In genomic region chr10:128802956-128803355, GRCm38 (mm10) we compare ENCODE assay signal across 8 mouse cellular contexts. TPM values are rescaled to one million over a fixed set of nuclear protein-coding genes. Genes with fewer than 3 reads are reported as not detected.
A peak's percentile ranks its signal among the peaks of the same experiment; 100 is the strongest.
DNase-seq lines count a peak whose midpoint lies in the region; ATAC-seq lines count a peak whose summit lies in the region.

No protein-coding gene starts in this region.

- no peak for ATAC-seq in heart, embryonic 12.5 days (ENCODE audit: insufficient number of reproducible peaks, low FRiP score)
- ATAC-seq in hindbrain, embryonic 13.5 days (ENCODE audit: low FRiP score) = no peak
- ATAC-seq in midbrain, embryonic 11.5 days (ENCODE audit: low FRiP score) = no peak

- H3K9ac ChIP-seq in heart, embryonic 12.5 days = peak overlapping the region; percentile 86
- peak overlapping the region; percentile 92 for H3K9ac ChIP-seq in hindbrain, embryonic 13.5 days
- H3K9ac ChIP-seq in midbrain, embryonic 11.5 days (ENCODE audit: low read length) = peak overlapping the region; percentile 37; the same call in 1 of the 2 replicates

- H3K27ac ChIP-seq in heart, embryonic 12.5 days (ENCODE audit: poor library complexity, severe bottlenecking) = peak overlapping the region; percentile 96; the same call in 1 of the 2 replicates
- peak overlapping the region; percentile 91 for H3K27ac ChIP-seq in embryonic facial prominence, embryonic 10.5 days (replicated peaks)
- peak overlapping the region; percentile 99; the same call in 1 of the 2 replicates for H3K27ac ChIP-seq in hindbrain, embryonic 13.5 days
- H3K27ac ChIP-seq in midbrain, embryonic 11.5 days (ENCODE audit: low read depth, low read length) = no peak overlapping the region

- H3K4me2 ChIP-seq in heart, embryonic 12.5 days = peak overlapping the region; percentile 85
- H3K4me2 ChIP-seq in hindbrain, embryonic 13.5 days = peak overlapping the region; percentile 79
- peak overlapping the region; percentile 80 for H3K4me2 ChIP-seq in midbrain, embryonic 11.5 days

- intact Hi-C loops in heart, postnatal 36 days (cut with DNase I) = loop anchor here (1.0 kb wide), 1 partner anchor 24 kb away; no protein-coding TSS in a partner anchor

- H3K4me1 ChIP-seq in heart, embryonic 12.5 days (replicated peaks) = peaks cover 36% of the 10 kb centered on the region
- H3K4me1 ChIP-seq in embryonic facial prominence, embryonic 10.5 days = peaks cover 42% of the 10 kb centered on the region
- H3K4me1 ChIP-seq in hindbrain, embryonic 13.5 days (replicated peaks) = peaks cover 46% of the 10 kb centered on the region
- peaks cover 26% of the 10 kb centered on the region for H3K4me1 ChIP-seq in midbrain, embryonic 11.5 days (ENCODE audit: control insufficient read depth, insufficient read depth, low read length)

- 46% methylated on average over 4 of the region's 4 CpGs for WGBS in heart, embryonic 12.5 days
- WGBS in embryonic facial prominence, embryonic 10.5 days = 57% methylated on average over 4 of the region's 4 CpGs
- 69% methylated on average over 4 of the region's 4 CpGs for WGBS in hindbrain, embryonic 13.5 days
- 74% methylated on average over 4 of the region's 4 CpGs for WGBS in midbrain, embryonic 11.5 days

- no peaks in the 10 kb centered on the region for H3K9me3 ChIP-seq in heart, embryonic 12.5 days (replicated peaks)
- H3K9me3 ChIP-seq in embryonic facial prominence, embryonic 10.5 days = no peaks in the 10 kb centered on the region
- H3K9me3 ChIP-seq in hindbrain, embryonic 13.5 days = no peaks in the 10 kb centered on the region
- H3K9me3 ChIP-seq in midbrain, embryonic 11.5 days (ENCODE audit: control insufficient read depth, low read length) = no peaks in the 10 kb centered on the region

- no peak for DNase-seq in heart, postnatal 36 days
- DNase-seq in embryonic facial prominence, embryonic 10.5 days (ENCODE audit: low spot score) = no peak
- DNase-seq in midbrain, embryonic 11.5 days (ENCODE audit: low spot score, missing footprints) = no peak
- DNase-seq in embryo, embryonic 10 days (ENCODE audit: low spot score) = no peak
- DNase-seq in ovary, adult 18-20 months (ENCODE audit: low spot score) = no peak
- no peak for DNase-seq in c-Kit-positive CD71-positive TER-119-positive erythroid progenitor cells, embryonic 14.5 days (ENCODE audit: low spot score)

- H3K36me3 ChIP-seq in heart, embryonic 12.5 days = peaks cover 42% of the 10 kb centered on the region
- peaks cover 56% of the 10 kb centered on the region for H3K36me3 ChIP-seq in embryonic facial prominence, embryonic 10.5 days (replicated peaks)
- peaks cover 47% of the 10 kb centered on the region for H3K36me3 ChIP-seq in hindbrain, embryonic 13.5 days
- H3K36me3 ChIP-seq in midbrain, embryonic 11.5 days (ENCODE audit: control insufficient read depth, insufficient read depth, low read length) = no peaks in the 10 kb centered on the region

- peak overlapping the region; percentile 77 for H3K4me3 ChIP-seq in heart, embryonic 12.5 days
- H3K4me3 ChIP-seq in embryonic facial prominence, embryonic 10.5 days = peak overlapping the region; percentile 72
- peak overlapping the region; percentile 82 for H3K4me3 ChIP-seq in hindbrain, embryonic 13.5 days
- H3K4me3 ChIP-seq in midbrain, embryonic 11.5 days (ENCODE audit: low read depth, low read length) = no peak overlapping the region

- H3K27me3 ChIP-seq in heart, embryonic 12.5 days (replicated peaks) = no peaks in the 10 kb centered on the region
- H3K27me3 ChIP-seq in embryonic facial prominence, embryonic 10.5 days (replicated peaks; ENCODE audit: low read depth, poor library complexity, severe bottlenecking) = no peaks in the 10 kb centered on the region
- no peaks in the 10 kb centered on the region for H3K27me3 ChIP-seq in hindbrain, embryonic 13.5 days
- H3K27me3 ChIP-seq in midbrain, embryonic 11.5 days (ENCODE audit: control insufficient read depth, insufficient read depth, low read length) = no peaks in the 10 kb centered on the region

RNA-seq across cellular contexts. Expression of gene Dnajc14, which starts 0.9 kb away (rescaled TPM):
- 48.4 and 51.7 TPM in 2 replicates for polyA plus RNA-seq in heart, embryonic 12.5 days (2016; fragmentation: Nextera tagmentation; extraction: Ambion mirVana)
- total RNA-seq in heart, postnatal 36 days (2021) = 10 to 100 TPM; 32.8 to 36.4 TPM
- polyA plus RNA-seq in embryonic facial prominence, embryonic 10.5 days (2016; fragmentation: Nextera tagmentation; extraction: Ambion mirVana) = 51.9 and 53.7 TPM in 2 replicates
- 57.5 and 59.5 TPM in 2 replicates for polyA plus RNA-seq in hindbrain, embryonic 13.5 days (2015; fragmentation: Nextera tagmentation; extraction: Ambion mirVana)
- polyA plus RNA-seq in midbrain, embryonic 11.5 days (2014; fragmentation: Nextera tagmentation; extraction: Ambion mirVana) = 36.3 and 40.3 TPM in 2 replicates

RNA-seq across cellular contexts. Expression of gene Tmem198b, which starts 1.2 kb away (rescaled TPM):
- polyA plus RNA-seq in heart, embryonic 12.5 days (2016; fragmentation: Nextera tagmentation; extraction: Ambion mirVana) = 19.6 and 20.8 TPM in 2 replicates
- total RNA-seq in heart, postnatal 36 days (2021) = 1 to 10 TPM; 6.8 to 7.0 TPM
- 16.9 and 17.9 TPM in 2 replicates for polyA plus RNA-seq in embryonic facial prominence, embryonic 10.5 days (2016; fragmentation: Nextera tagmentation; extraction: Ambion mirVana)
- 17.9 and 18.8 TPM in 2 replicates for polyA plus RNA-seq in hindbrain, embryonic 13.5 days (2015; fragmentation: Nextera tagmentation; extraction: Ambion mirVana)
- polyA plus RNA-seq in midbrain, embryonic 11.5 days (2014; fragmentation: Nextera tagmentation; extraction: Ambion mirVana) = 17.4 and 18.6 TPM in 2 replicates

RNA-seq across cellular contexts. Expression of gene Mmp19, which starts 12.2 kb away (rescaled TPM):
- 0.83 and 0.93 TPM in 2 replicates for polyA plus RNA-seq in heart, embryonic 12.5 days (2016; fragmentation: Nextera tagmentation; extraction: Ambion mirVana)
- total RNA-seq in heart, postnatal 36 days (2021) = 1 to 10 TPM; 3.5 to 4.0 TPM
- 0.26 and 0.30 TPM in 2 replicates for polyA plus RNA-seq in embryonic facial prominence, embryonic 10.5 days (2016; fragmentation: Nextera tagmentation; extraction: Ambion mirVana)
- polyA plus RNA-seq in hindbrain, embryonic 13.5 days (2015; fragmentation: Nextera tagmentation; extraction: Ambion mirVana) = 0.51 and 0.71 TPM in 2 replicates
- 0.26 and 0.33 TPM in 2 replicates for polyA plus RNA-seq in midbrain, embryonic 11.5 days (2014; fragmentation: Nextera tagmentation; extraction: Ambion mirVana)

RNA-seq across cellular contexts. Expression of gene Sarnp, which starts 14.2 kb away (rescaled TPM):
- polyA plus RNA-seq in heart, embryonic 12.5 days (2016; fragmentation: Nextera tagmentation; extraction: Ambion mirVana) = 171 and 172 TPM in 2 replicates
- 10 to 100 TPM; 38.0 to 39.1 TPM for total RNA-seq in heart, postnatal 36 days (2021)
- 259 and 263 TPM in 2 replicates for polyA plus RNA-seq in embryonic facial prominence, embryonic 10.5 days (2016; fragmentation: Nextera tagmentation; extraction: Ambion mirVana)
- 185 and 190 TPM in 2 replicates for polyA plus RNA-seq in hindbrain, embryonic 13.5 days (2015; fragmentation: Nextera tagmentation; extraction: Ambion mirVana)
- polyA plus RNA-seq in midbrain, embryonic 11.5 days (2014; fragmentation: Nextera tagmentation; extraction: Ambion mirVana) = 279 and 283 TPM in 2 replicates

RNA-seq across cellular contexts. Expression of gene Ormdl2, which starts 18.5 kb away (rescaled TPM):
- 36.0 and 39.2 TPM in 2 replicates for polyA plus RNA-seq in heart, embryonic 12.5 days (2016; fragmentation: Nextera tagmentation; extraction: Ambion mirVana)
- total RNA-seq in heart, postnatal 36 days (2021) = 1 to 10 TPM; 7.9 to 8.0 TPM
- polyA plus RNA-seq in embryonic facial prominence, embryonic 10.5 days (2016; fragmentation: Nextera tagmentation; extraction: Ambion mirVana) = 63.7 and 66.4 TPM in 2 replicates
- 30.2 and 34.4 TPM in 2 replicates for polyA plus RNA-seq in hindbrain, embryonic 13.5 days (2015; fragmentation: Nextera tagmentation; extraction: Ambion mirVana)
- 64.4 and 70.6 TPM in 2 replicates for polyA plus RNA-seq in midbrain, embryonic 11.5 days (2014; fragmentation: Nextera tagmentation; extraction: Ambion mirVana)

Comparison
In these comparisons a context has a peak if more than half of its experiments do, and no peak if none do; other contexts are left out.
1. H3K9ac ChIP-seq: peak in every context shown above with its lines; median percentile 92 in hindbrain, embryonic 13.5 days; 86 in heart, embryonic 12.5 days; 37 in midbrain, embryonic 11.5 days.